Mouse (Mus musculus) lung, postnatal 0 days (tissue): ENCODE measurements around the gene Teddm3.

Experiments
- CTCF ChIP-seq: IDR thresholded peaks from 2 replicates; pipeline ENCODE4 v1.5.1; 2016; ENCODE audit warnings: antibody characterized with exemption, mild to moderate bottlenecking
- EP300 ChIP-seq: IDR thresholded peaks from 2 replicates; pipeline ENCODE4 v1.6.1; 2016; ENCODE audit warnings: antibody characterized with exemption, mild to moderate bottlenecking, control low read depth

GRCm38 (mm10) chr16:21199426-21199825 lies 45.6 kb upstream of the Teddm3 start:
- no peak for TF ChIP-seq CTCF
- TF ChIP-seq EP300 = no peak
